Mouse (Mus musculus): ENCODE data around the gene Gpr18.
A peak's percentile ranks its signal among the peaks of the same experiment; 100 is the strongest.

DNA sequence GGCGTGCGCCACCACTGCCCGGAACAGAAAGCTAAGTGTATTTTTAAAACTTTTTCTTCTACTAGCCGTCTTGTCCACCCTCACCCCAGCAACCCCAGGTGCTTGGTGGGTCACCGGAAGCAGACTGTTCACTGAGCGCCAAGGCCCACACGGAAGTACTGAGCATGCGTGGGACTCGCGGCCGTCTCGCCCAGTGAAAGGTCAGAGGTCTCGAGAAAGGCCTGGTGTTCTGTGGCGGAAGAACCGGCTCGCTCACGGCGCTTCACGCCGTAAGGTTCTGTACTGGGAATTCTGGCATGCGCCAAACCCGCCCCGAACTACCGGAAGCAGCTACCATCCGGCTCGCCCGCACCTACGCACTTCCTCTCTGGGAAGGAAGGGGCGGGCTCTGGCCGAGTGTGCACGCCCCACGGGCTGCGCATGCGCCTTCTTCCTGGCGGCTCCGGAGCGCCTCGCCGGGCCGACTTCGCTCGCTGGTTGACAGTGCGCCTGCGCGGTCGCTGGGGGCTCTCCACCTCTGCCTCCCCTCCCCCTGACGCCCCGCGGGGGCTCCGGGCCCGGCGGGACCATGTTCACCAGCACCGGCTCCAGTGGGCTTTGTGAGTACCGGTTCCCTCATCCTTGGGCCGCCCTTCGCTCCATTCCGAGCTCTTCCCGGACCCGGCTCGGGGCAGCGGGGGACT, 37.3 kb downstream of the Gpr18 start, which contains the start of gene Ubac2:
- TF ChIP-seq CTCF (IDR thresholded peaks at IDR 0.05; ENCODE audit: low read depth) (peak; percentile 13; the same call in 1 of the 2 replicates), EP300 (IDR thresholded peaks at IDR 0.05; ENCODE audit: low read depth) (no peak; the same call in 1 of the 2 replicates)

Data from liver, postnatal 0 days (tissue).